Mouse (Mus musculus) cerebellum, adult 2 months (tissue): ENCODE measurements around the gene Txnrd2. TPM values are rescaled to one million over a fixed set of nuclear protein-coding genes. Genes with fewer than 3 reads are reported as not detected.

Experiments used
- DNase-seq, 2 experiments: peaks; one replicate each; pipeline ENCODE4 v3.0.0; 2021
- H3K27ac ChIP-seq: fragments of 200-500 bp; 2 replicates; pipeline ENCODE4 v1.5.1; 2012; ENCODE audit warnings: low read length, control low read depth, inconsistent platforms; ENCODE audit not compliant: insufficient read depth
- H3K27me3 ChIP-seq: fragments of 200-500 bp; 2 replicates; pipeline ENCODE4 v1.6.1; 2012; ENCODE audit warnings: inconsistent platforms, mild to moderate bottlenecking, low read length, moderate library complexity; ENCODE audit not compliant: control insufficient read depth, insufficient read depth
- H3K4me1 ChIP-seq: fragments of 200-500 bp; 2 replicates; pipeline ENCODE4 v1.6.1; 2011; ENCODE audit warnings: low read length; ENCODE audit not compliant: control insufficient read depth, insufficient read depth
- H3K4me3 ChIP-seq: fragments of 200-500 bp; replicated peaks from 2 replicates; pipeline ENCODE3; 2011; ENCODE audit warnings: mild to moderate bottlenecking, low read depth, low read length, control low read depth; ENCODE audit not compliant: insufficient read depth
- CTCF ChIP-seq: fragments of 200-500 bp; IDR thresholded peaks from 2 replicates; pipeline ENCODE4 v1.5.1; 2011; ENCODE audit warnings: low read depth, mild to moderate bottlenecking, control low read depth, low read length, moderate library complexity, borderline replicate concordance; ENCODE audit not compliant: insufficient read depth
- POLR2A ChIP-seq: fragments of 200-500 bp; IDR thresholded peaks from 2 replicates; pipeline ENCODE4 v1.6.1; 2011; ENCODE audit warnings: low read length, control low read depth, borderline replicate concordance; ENCODE audit not compliant: insufficient read depth
- WGBS: fragments of 180-500 bp; shearing (Covaris S2); methylation state at CpG from one replicate; pipeline ENCODE4 v1.1.7; 2018; 5-methylcytosine and 5-hydroxymethylcytosine counted together
- polyA plus RNA-seq: library from polyadenylated mRNA; depleted of rRNA; stranded (reverse); fragments of >200 nt; gene quantifications from 2 replicates; pipeline ENCODE4 v1.2.3, GENCODE M21; 2012

Gene Txnrd2
- polyA plus RNA-seq, 1 experiment, result 20.6 TPM

- TF ChIP-seq POLR2A, result no peak
- no peak for TF ChIP-seq CTCF
- no peak for DNase-seq
These were observed 3.5 kb downstream of the Txnrd2 start for GRCm38 (mm10) chr16:18429641-18430040.

GRCm38 (mm10) chr16:18430641-18431212, 4.5 kb downstream of the Txnrd2 start:
- DNase-seq, result no peak

More at GRCm38 (mm10) chr16:18429641-18430040, 3.5 kb downstream of the Txnrd2 start:
- no peaks in the 10 kb centered on the region for H3K27me3 ChIP-seq
- peaks cover 9% of the 10 kb centered on the region; the same call in 1 of the 2 replicates for H3K4me1 ChIP-seq
- 91% methylated on average over 8 of the region's 8 CpGs for WGBS
- H3K27ac ChIP-seq, result no peak overlapping the region
- H3K4me3 ChIP-seq, result no peak overlapping the region

GRCm38 (mm10) chr16:18433341-18433920, 7.2 kb downstream of the Txnrd2 start:
- Histone ChIP-seq H3K27me3 (no peaks in the 10 kb centered on the region), H3K4me1 (no peaks in the 10 kb centered on the region), H3K4me3 (no peak overlapping the region), H3K27ac (no peak overlapping the region)
- TF ChIP-seq POLR2A, result no peak
- no peak for TF ChIP-seq CTCF
- DNase-seq, result no peak
- WGBS, result 93% methylated on average over 5 of the region's 5 CpGs

More at GRCm38 (mm10) chr16:18430641-18431212, 4.5 kb downstream of the Txnrd2 start:
- no peak overlapping the region for H3K4me3 ChIP-seq
- 79% methylated on average over 8 of the region's 8 CpGs for WGBS
- TF ChIP-seq POLR2A (no peak), CTCF (no peak)
- peaks cover 6% of the 10 kb centered on the region; the same call in 1 of the 2 replicates for H3K4me1 ChIP-seq
- H3K27ac ChIP-seq, result no peak overlapping the region
- H3K27me3 ChIP-seq, result no peaks in the 10 kb centered on the region

- Histone ChIP-seq H3K4me3 (no peak overlapping the region), H3K27me3 (no peaks in the 10 kb centered on the region), H3K4me1 (no peaks in the 10 kb centered on the region), H3K27ac (no peak overlapping the region)
- WGBS, result 86% methylated on average over 6 of the region's 6 CpGs
- TF ChIP-seq CTCF, result no peak
- TF ChIP-seq POLR2A, result no peak
- DNase-seq, result no peak
These were observed 9.9 kb downstream of the Txnrd2 start for GRCm38 (mm10) chr16:18436128-18436527.

- peak; percentile 100 for TF ChIP-seq CTCF
- no peak for TF ChIP-seq POLR2A
These were observed 17.2 kb downstream of the Txnrd2 start for GRCm38 (mm10) chr16:18443385-18443841.

GRCm38 (mm10) chr16:18447243-18447642, 21.1 kb downstream of the Txnrd2 start:
- Histone ChIP-seq H3K27me3 (no peaks in the 10 kb centered on the region), H3K4me1 (peaks cover 16% of the 10 kb centered on the region), H3K27ac (no peak overlapping the region), H3K4me3 (no peak overlapping the region)
- TF ChIP-seq POLR2A (no peak), CTCF (no peak)
- no peak for DNase-seq

More at GRCm38 (mm10) chr16:18443385-18443841, 17.2 kb downstream of the Txnrd2 start:
- 15% methylated on average over 8 of the region's 8 CpGs for WGBS
- Histone ChIP-seq H3K4me3 (no peak overlapping the region), H3K27ac (no peak overlapping the region), H3K27me3 (no peaks in the 10 kb centered on the region), H3K4me1 (no peaks in the 10 kb centered on the region)
- DNase-seq, result peak; percentile 87 to 97

- Histone ChIP-seq H3K27ac (no peak overlapping the region), H3K27me3 (no peaks in the 10 kb centered on the region), H3K4me1 (peaks cover 24% of the 10 kb centered on the region), H3K4me3 (no peak overlapping the region)
- no peak for DNase-seq
- WGBS, result 96% methylated on average over 6 of the region's 6 CpGs
- TF ChIP-seq POLR2A (no peak), CTCF (no peak)
These were observed 21.9 kb downstream of the Txnrd2 start for GRCm38 (mm10) chr16:18448104-18448503.

GRCm38 (mm10) chr16:18449005-18449404, 22.8 kb downstream of the Txnrd2 start:
- Histone ChIP-seq H3K27me3 (no peaks in the 10 kb centered on the region), H3K4me1 (peaks cover 33% of the 10 kb centered on the region), H3K27ac (no peak overlapping the region), H3K4me3 (no peak overlapping the region)
- TF ChIP-seq POLR2A, result no peak
- no peak for TF ChIP-seq CTCF
- WGBS, result 100% methylated on average over 4 of the region's 4 CpGs
- no peak for DNase-seq
